Mouse (Mus musculus): ENCODE results near the gene Sgcb. TPM values are rescaled to one million over a fixed set of nuclear protein-coding genes. Genes with fewer than 3 reads are reported as not detected.

Gene Sgcb
- polyA plus RNA-seq (2015; fragmentation: Nextera tagmentation; extraction: Ambion mirVana) = 44.9 and 46.5 TPM in 2 replicates

GRCm38 (mm10) chr5:73647261-73647900 lies at the start of gene Sgcb:
Sgcb (minus strand) TSS chr5:73647790.
- ATAC-seq (ENCODE audit: low FRiP score, low read depth) = peak; percentile 82
- Histone ChIP-seq H3K9ac (peak within 1 kb of the TSS; percentile 87), H3K4me3 (peak within 1 kb of the TSS; percentile 85), H3K4me1 (peaks cover 36% of the 10 kb centered on the region), H3K27ac (peak within 1 kb of the TSS; percentile 52; the same call in 1 of the 2 replicates), H3K4me2 (replicated peaks) (peak within 1 kb of the TSS; percentile 83), H3K27me3 (peaks cover 41% of the 10 kb centered on the region), H3K36me3 (peaks cover 12% of the 10 kb centered on the region), H3K9me3 (no peaks in the 10 kb centered on the region)
- WGBS = under 1% methylated on average over 62 of the region's 62 CpGs

- peak; percentile 93 for ATAC-seq (ENCODE audit: low FRiP score, low read depth)
- Histone ChIP-seq H3K4me1 (peaks cover 36% of the 10 kb centered on the region), H3K9me3 (no peaks in the 10 kb centered on the region), H3K4me3 (no peak overlapping the region), H3K27me3 (no peaks in the 10 kb centered on the region), H3K36me3 (no peaks in the 10 kb centered on the region), H3K9ac (no peak overlapping the region), H3K27ac (peak overlapping the region; percentile 86), H3K4me2 (replicated peaks) (no peak overlapping the region)
- WGBS = 21% methylated on average over 4 of the region's 4 CpGs
These were observed 46.8 kb upstream of the Sgcb start for GRCm38 (mm10) chr5:73694254-73695015.

GRCm38 (mm10) chr5:73693778-73694177 lies 46.2 kb upstream of the Sgcb start:
- peak; percentile 58; the same call in 1 of the 2 replicates for ATAC-seq (ENCODE audit: low FRiP score, low read depth)
- Histone ChIP-seq H3K4me1 (peaks cover 41% of the 10 kb centered on the region), H3K4me2 (replicated peaks) (no peak overlapping the region), H3K27me3 (no peaks in the 10 kb centered on the region), H3K4me3 (no peak overlapping the region), H3K9ac (no peak overlapping the region), H3K36me3 (no peaks in the 10 kb centered on the region), H3K27ac (peak overlapping the region; percentile 75), H3K9me3 (no peaks in the 10 kb centered on the region)
- 30% methylated on average over 1 of the region's 1 CpGs for WGBS

GRCm38 (mm10) chr5:73691723-73692520 lies 44.3 kb upstream of the Sgcb start:
- no peaks in the 10 kb centered on the region for H3K27me3 ChIP-seq
- H3K9ac ChIP-seq = no peak overlapping the region
- H3K36me3 ChIP-seq = no peaks in the 10 kb centered on the region
- H3K4me2 ChIP-seq (replicated peaks) = no peak overlapping the region
- no peak overlapping the region for H3K27ac ChIP-seq
- H3K4me3 ChIP-seq = no peak overlapping the region
- peaks cover 48% of the 10 kb centered on the region for H3K4me1 ChIP-seq
- ATAC-seq (ENCODE audit: low FRiP score, low read depth) = no peak
- 45% methylated on average over 15 of the region's 15 CpGs for WGBS
- H3K9me3 ChIP-seq = no peaks in the 10 kb centered on the region

- no peak overlapping the region for H3K9ac ChIP-seq
- WGBS = 49% methylated on average over 2 of the region's 2 CpGs
- no peak overlapping the region for H3K4me3 ChIP-seq
- H3K4me2 ChIP-seq (replicated peaks) = no peak overlapping the region
- H3K27me3 ChIP-seq = no peaks in the 10 kb centered on the region
- H3K27ac ChIP-seq = peak overlapping the region; percentile 34; the same call in 1 of the 2 replicates
- H3K36me3 ChIP-seq = no peaks in the 10 kb centered on the region
- H3K9me3 ChIP-seq = no peaks in the 10 kb centered on the region
- ATAC-seq (ENCODE audit: low FRiP score, low read depth) = no peak
- H3K4me1 ChIP-seq = peaks cover 48% of the 10 kb centered on the region
These were observed 42.6 kb upstream of the Sgcb start for GRCm38 (mm10) chr5:73690146-73690545.

GRCm38 (mm10) chr5:73688576-73688975 lies 41.0 kb upstream of the Sgcb start:
- Histone ChIP-seq H3K27ac (no peak overlapping the region), H3K4me2 (replicated peaks) (no peak overlapping the region), H3K9me3 (no peaks in the 10 kb centered on the region), H3K36me3 (no peaks in the 10 kb centered on the region), H3K4me3 (no peak overlapping the region), H3K27me3 (no peaks in the 10 kb centered on the region), H3K9ac (no peak overlapping the region), H3K4me1 (peaks cover 33% of the 10 kb centered on the region)
- no peak for ATAC-seq (ENCODE audit: low FRiP score, low read depth)
- WGBS = 74% methylated on average over 1 of the region's 1 CpGs

GRCm38 (mm10) chr5:73686149-73686548 lies 38.6 kb upstream of the Sgcb start:
- Histone ChIP-seq H3K27ac (no peak overlapping the region), H3K27me3 (no peaks in the 10 kb centered on the region), H3K4me1 (peaks cover 22% of the 10 kb centered on the region), H3K36me3 (no peaks in the 10 kb centered on the region), H3K9me3 (no peaks in the 10 kb centered on the region), H3K4me3 (no peak overlapping the region), H3K4me2 (replicated peaks) (no peak overlapping the region), H3K9ac (no peak overlapping the region)
- peak; percentile 24; the same call in 1 of the 2 replicates for ATAC-seq (ENCODE audit: low FRiP score, low read depth)
- WGBS = 20% methylated on average over 4 of the region's 4 CpGs

GRCm38 (mm10) chr5:73683706-73684409 lies 36.3 kb upstream of the Sgcb start:
- no peak overlapping the region for H3K4me3 ChIP-seq
- peaks cover 18% of the 10 kb centered on the region; the same call in 1 of the 2 replicates for H3K4me1 ChIP-seq
- no peaks in the 10 kb centered on the region for H3K36me3 ChIP-seq
- H3K9ac ChIP-seq = no peak overlapping the region
- no peaks in the 10 kb centered on the region for H3K27me3 ChIP-seq
- ATAC-seq (ENCODE audit: low FRiP score, low read depth) = no peak
- H3K4me2 ChIP-seq (replicated peaks) = no peak overlapping the region
- no peaks in the 10 kb centered on the region for H3K9me3 ChIP-seq
- H3K27ac ChIP-seq = no peak overlapping the region
- WGBS = 40% methylated on average over 9 of the region's 9 CpGs

GRCm38 (mm10) chr5:73683221-73683620 lies 35.6 kb upstream of the Sgcb start:
- H3K9ac ChIP-seq = no peak overlapping the region
- no peak overlapping the region for H3K4me2 ChIP-seq (replicated peaks)
- no peak for ATAC-seq (ENCODE audit: low FRiP score, low read depth)
- WGBS = 75% methylated on average over 6 of the region's 6 CpGs
- H3K27me3 ChIP-seq = no peaks in the 10 kb centered on the region
- no peaks in the 10 kb centered on the region for H3K9me3 ChIP-seq
- no peak overlapping the region for H3K27ac ChIP-seq
- no peaks in the 10 kb centered on the region for H3K36me3 ChIP-seq
- peaks cover 11% of the 10 kb centered on the region; the same call in 1 of the 2 replicates for H3K4me1 ChIP-seq
- no peak overlapping the region for H3K4me3 ChIP-seq

- 0 out of 2 replicates have a peak overlapping the region, but pooled peaks have one; percentile 19 for H3K4me3 ChIP-seq
- H3K9ac ChIP-seq = no peak overlapping the region
- H3K4me1 ChIP-seq = peaks cover 13% of the 10 kb centered on the region; the same call in 1 of the 2 replicates
- no peaks in the 10 kb centered on the region for H3K9me3 ChIP-seq
- no peaks in the 10 kb centered on the region for H3K27me3 ChIP-seq
- peak overlapping the region; percentile 40 for H3K4me2 ChIP-seq (replicated peaks)
- H3K27ac ChIP-seq = peak overlapping the region; percentile 67
- 58% methylated on average over 13 of the region's 13 CpGs for WGBS
- ATAC-seq (ENCODE audit: low FRiP score, low read depth) = peak; percentile 51; the same call in 1 of the 2 replicates
- H3K36me3 ChIP-seq = no peaks in the 10 kb centered on the region
These were observed 29.0 kb upstream of the Sgcb start for GRCm38 (mm10) chr5:73676626-73677025.

GRCm38 (mm10) chr5:73675604-73676003 lies 28.0 kb upstream of the Sgcb start:
- H3K9ac ChIP-seq = no peak overlapping the region
- no peak overlapping the region for H3K27ac ChIP-seq
- WGBS = 87% methylated on average over 3 of the region's 3 CpGs
- H3K4me1 ChIP-seq = peaks cover 13% of the 10 kb centered on the region; the same call in 1 of the 2 replicates
- H3K9me3 ChIP-seq = no peaks in the 10 kb centered on the region
- H3K27me3 ChIP-seq = no peaks in the 10 kb centered on the region
- ATAC-seq (ENCODE audit: low FRiP score, low read depth) = no peak
- H3K4me3 ChIP-seq = no peak overlapping the region
- no peaks in the 10 kb centered on the region for H3K36me3 ChIP-seq
- no peak overlapping the region for H3K4me2 ChIP-seq (replicated peaks)
